ENCODE assay signal across 8 mouse cellular contexts in genomic region chr5:125267150-125267961, GRCm38 (mm10).
DNase-seq lines count a peak whose midpoint lies in the region; ATAC-seq lines count a peak whose summit lies in the region.

No protein-coding gene starts in this region.

- H3K9ac ChIP-seq in kidney, embryonic 14.5 days (ENCODE audit: low read depth, low read length), result no peak overlapping the region
- no peak overlapping the region; the same call in 1 of the 2 replicates for H3K9ac ChIP-seq in neural tube, embryonic 15.5 days (replicated peaks)

- peaks cover 18% of the 10 kb centered on the region for H3K4me1 ChIP-seq in kidney, embryonic 14.5 days (ENCODE audit: control insufficient read depth, insufficient read depth, low read length)
- H3K4me1 ChIP-seq in neural tube, embryonic 15.5 days, result peaks cover 64% of the 10 kb centered on the region

- no peaks in the 10 kb centered on the region for H3K27me3 ChIP-seq in kidney, embryonic 14.5 days (ENCODE audit: control insufficient read depth, insufficient read depth, low read length)
- H3K27me3 ChIP-seq in neural tube, embryonic 15.5 days (replicated peaks), result no peaks in the 10 kb centered on the region

- no peak overlapping the region for H3K27ac ChIP-seq in kidney, embryonic 14.5 days (ENCODE audit: low read depth, low read length)
- peak overlapping the region; percentile 84 for H3K27ac ChIP-seq in neural tube, embryonic 15.5 days (replicated peaks)

- DNase-seq in CD4-positive, CD25-positive, alpha-beta regulatory T cell, adult 2 months (ENCODE audit: low read depth, low spot score), result peak; percentile 24
- peak; percentile 79 for DNase-seq in cerebellum, adult 11-12 months
- DNase-seq in heart, adult 9 months (ENCODE audit: low spot score in 2 of 2), result peak; percentile 83
- DNase-seq in lung, adult 18-20 months, result peak; percentile 68 to 77
- no peak for DNase-seq in T-cell, adult 2 months (ENCODE audit: low spot score)

- H3K4me2 ChIP-seq in kidney, embryonic 14.5 days (replicated peaks; ENCODE audit: low read depth, low read length), result peak overlapping the region; percentile 43
- H3K4me2 ChIP-seq in neural tube, embryonic 15.5 days, result peak overlapping the region; percentile 53

- no peak for ATAC-seq in CD4-positive, CD25-positive, alpha-beta regulatory T cell, adult 4 months
- ATAC-seq in kidney, embryonic 14.5 days (ENCODE audit: low FRiP score, low TSS enrichment), result no peak
- peak; percentile 43 for ATAC-seq in neural tube, embryonic 15.5 days (ENCODE audit: low FRiP score)

- H3K36me3 ChIP-seq in kidney, embryonic 14.5 days (ENCODE audit: control insufficient read depth, insufficient read depth, low read length), result no peaks in the 10 kb centered on the region
- no peaks in the 10 kb centered on the region for H3K36me3 ChIP-seq in neural tube, embryonic 15.5 days

- WGBS in kidney, embryonic 14.5 days, result 18% methylated on average over 35 of the region's 35 CpGs
- 7% methylated on average over 35 of the region's 35 CpGs for WGBS in neural tube, embryonic 15.5 days

- H3K9me3 ChIP-seq in kidney, embryonic 14.5 days (ENCODE audit: control insufficient read depth, low read length), result no peaks in the 10 kb centered on the region
- no peaks in the 10 kb centered on the region for H3K9me3 ChIP-seq in neural tube, embryonic 15.5 days (replicated peaks)

- peak overlapping the region; percentile 13; the same call in 1 of the 2 replicates for H3K4me3 ChIP-seq in kidney, embryonic 14.5 days (ENCODE audit: low read length)
- 0 out of 2 replicates have a peak overlapping the region, but pooled peaks have one; percentile 12 for H3K4me3 ChIP-seq in neural tube, embryonic 15.5 days (replicated peaks)
